Mouse (Mus musculus): ENCODE results near the gene Armh2. TPM values are rescaled to one million over a fixed set of nuclear protein-coding genes. Genes with fewer than 3 reads are reported as not detected.
"Not testable (repeated sequence)": the region's sequence is repeated elsewhere in the genome, so short reads cannot be mapped to it uniquely, and the experiment has no call there.

Gene Armh2
- polyA plus RNA-seq, 1 experiment from 2014 or later: not detected

GRCm38 (mm10) chr13:24757820-24758564 lies 17.0 kb downstream of the Armh2 start:
- ATAC-seq (ENCODE audit: insufficient number of reproducible peaks, insufficient read depth, low FRiP score, low TSS enrichment, low read depth): no peak
- peaks cover 61% of the 10 kb centered on the region for H3K36me3 ChIP-seq
- H3K27ac ChIP-seq: no peak overlapping the region
- peaks cover 13% of the 10 kb centered on the region for H3K4me1 ChIP-seq (replicated peaks)
- H3K9me3 ChIP-seq: no peaks in the 10 kb centered on the region
- H3K27me3 ChIP-seq: no peaks in the 10 kb centered on the region
- no peak overlapping the region for H3K4me2 ChIP-seq
- no peak overlapping the region for H3K9ac ChIP-seq (replicated peaks)
- 90% methylated on average over 12 of the region's 12 CpGs for WGBS
- no peak overlapping the region for H3K4me3 ChIP-seq (replicated peaks)

GRCm38 (mm10) chr13:24759451-24759850 lies 18.4 kb downstream of the Armh2 start:
- H3K9me3 ChIP-seq: no peaks in the 10 kb centered on the region
- no peaks in the 10 kb centered on the region for H3K27me3 ChIP-seq
- 87% methylated on average over 10 of the region's 10 CpGs for WGBS
- H3K9ac ChIP-seq (replicated peaks): no peak overlapping the region
- peaks cover 13% of the 10 kb centered on the region for H3K4me1 ChIP-seq (replicated peaks)
- no peak overlapping the region for H3K4me3 ChIP-seq (replicated peaks)
- peaks cover 51% of the 10 kb centered on the region for H3K36me3 ChIP-seq
- no peak overlapping the region for H3K27ac ChIP-seq
- H3K4me2 ChIP-seq: no peak overlapping the region
- no peak for ATAC-seq (ENCODE audit: insufficient number of reproducible peaks, insufficient read depth, low FRiP score, low TSS enrichment, low read depth)

GRCm38 (mm10) chr13:24760351-24760870 lies 19.4 kb downstream of the Armh2 start:
- Histone ChIP-seq H3K27me3 (no peaks in the 10 kb centered on the region), H3K36me3 (peaks cover 41% of the 10 kb centered on the region), H3K9me3 (no peaks in the 10 kb centered on the region), H3K4me2 (peak overlapping the region; percentile 60), H3K27ac (peak overlapping the region; percentile 94; the same call in 1 of the 2 replicates), H3K4me1 (replicated peaks) (peaks cover 13% of the 10 kb centered on the region), H3K9ac (replicated peaks) (peak overlapping the region; percentile 83), H3K4me3 (replicated peaks) (peak overlapping the region; percentile 83)
- 73% methylated on average over 5 of the region's 5 CpGs for WGBS
- ATAC-seq (ENCODE audit: insufficient number of reproducible peaks, insufficient read depth, low FRiP score, low TSS enrichment, low read depth): no peak

- 5% methylated on average over 10 of the region's 10 CpGs for WGBS
Observed at GRCm38 (mm10) chr13:24761083-24761402, 20.0 kb downstream of the Armh2 start.

GRCm38 (mm10) chr13:24761403-24762227 lies 20.6 kb downstream of the Armh2 start, which contains the start of gene Gmnn:
TSS of gene Gmnn (minus strand) at chr13:24761923.
- peak; percentile 96 for ATAC-seq (ENCODE audit: insufficient number of reproducible peaks, insufficient read depth, low FRiP score, low TSS enrichment, low read depth)
- Histone ChIP-seq H3K27ac (peak within 1 kb of the TSS; percentile 94), H3K9me3 (no peaks in the 10 kb centered on the region), H3K36me3 (peaks cover 29% of the 10 kb centered on the region), H3K9ac (replicated peaks) (peak within 1 kb of the TSS; percentile 83), H3K4me3 (replicated peaks) (peak within 1 kb of the TSS; percentile 83), H3K27me3 (no peaks in the 10 kb centered on the region), H3K4me2 (peak within 1 kb of the TSS; percentile 60), H3K4me1 (replicated peaks) (peaks cover 13% of the 10 kb centered on the region)
- under 1% methylated on average over 79 of the region's 79 CpGs for WGBS

More at GRCm38 (mm10) chr13:24761083-24761402, 20.0 kb downstream of the Armh2 start:
- H3K4me3 ChIP-seq (replicated peaks): peak overlapping the region; percentile 83
- no peaks in the 10 kb centered on the region for H3K27me3 ChIP-seq
- peak overlapping the region; percentile 94 for H3K27ac ChIP-seq
- ATAC-seq (ENCODE audit: insufficient number of reproducible peaks, insufficient read depth, low FRiP score, low TSS enrichment, low read depth): no peak
- H3K9ac ChIP-seq (replicated peaks): peak overlapping the region; percentile 83
- peaks cover 35% of the 10 kb centered on the region for H3K36me3 ChIP-seq
- peak overlapping the region; percentile 60 for H3K4me2 ChIP-seq
- H3K9me3 ChIP-seq: no peaks in the 10 kb centered on the region
- peaks cover 13% of the 10 kb centered on the region for H3K4me1 ChIP-seq (replicated peaks)

- peak overlapping the region; percentile 83; the same call in 1 of the 2 replicates for H3K9ac ChIP-seq (replicated peaks)
Observed at GRCm38 (mm10) chr13:24762254-24762653, 21.2 kb downstream of the Armh2 start.

GRCm38 (mm10) chr13:24767809-24768208 lies 26.8 kb downstream of the Armh2 start:
- not testable (repeated sequence) for H3K27me3 ChIP-seq; H3K27ac ChIP-seq; H3K4me3 ChIP-seq (replicated peaks); H3K4me1 ChIP-seq (replicated peaks); ATAC-seq (ENCODE audit: insufficient number of reproducible peaks, insufficient read depth, low FRiP score, low TSS enrichment, low read depth); H3K9me3 ChIP-seq; H3K9ac ChIP-seq (replicated peaks); H3K4me2 ChIP-seq; H3K36me3 ChIP-seq
- WGBS: 66% methylated on average over 4 of the region's 4 CpGs

More at GRCm38 (mm10) chr13:24762254-24762653, 21.2 kb downstream of the Armh2 start:
- peaks cover 23% of the 10 kb centered on the region for H3K36me3 ChIP-seq
- peak overlapping the region; percentile 94; the same call in 1 of the 2 replicates for H3K27ac ChIP-seq
- H3K27me3 ChIP-seq: no peaks in the 10 kb centered on the region
- WGBS: 40% methylated on average over 4 of the region's 4 CpGs
- H3K4me1 ChIP-seq (replicated peaks): peaks cover 13% of the 10 kb centered on the region
- peak overlapping the region; percentile 83 for H3K4me3 ChIP-seq (replicated peaks)
- no peaks in the 10 kb centered on the region for H3K9me3 ChIP-seq
- ATAC-seq (ENCODE audit: insufficient number of reproducible peaks, insufficient read depth, low FRiP score, low TSS enrichment, low read depth): no peak
- peak overlapping the region; percentile 60 for H3K4me2 ChIP-seq

- H3K9me3 ChIP-seq; H3K4me3 ChIP-seq (replicated peaks); H3K27me3 ChIP-seq; H3K4me1 ChIP-seq (replicated peaks); H3K4me2 ChIP-seq; H3K27ac ChIP-seq; ATAC-seq (ENCODE audit: insufficient number of reproducible peaks, insufficient read depth, low FRiP score, low TSS enrichment, low read depth); H3K9ac ChIP-seq (replicated peaks); H3K36me3 ChIP-seq: not testable (repeated sequence)
- WGBS: 89% methylated on average over 10 of the region's 10 CpGs
Observed at GRCm38 (mm10) chr13:24771482-24771881, 30.4 kb downstream of the Armh2 start.

- 50% methylated on average over 7 of the region's 7 CpGs for WGBS
Observed at GRCm38 (mm10) chr13:24776146-24776844, 35.3 kb downstream of the Armh2 start.

GRCm38 (mm10) chr13:24778026-24778425 lies 37.0 kb downstream of the Armh2 start:
- H3K9ac ChIP-seq (replicated peaks): no peak overlapping the region
- WGBS: 75% methylated on average over 2 of the region's 2 CpGs
- no peak for ATAC-seq (ENCODE audit: insufficient number of reproducible peaks, insufficient read depth, low FRiP score, low TSS enrichment, low read depth)
- H3K4me1 ChIP-seq (replicated peaks): no peaks in the 10 kb centered on the region
- H3K4me3 ChIP-seq (replicated peaks): no peak overlapping the region
- no peaks in the 10 kb centered on the region for H3K9me3 ChIP-seq
- H3K36me3 ChIP-seq: no peaks in the 10 kb centered on the region
- H3K4me2 ChIP-seq: no peak overlapping the region
- H3K27ac ChIP-seq: no peak overlapping the region
- H3K27me3 ChIP-seq: no peaks in the 10 kb centered on the region

More at GRCm38 (mm10) chr13:24776146-24776844, 35.3 kb downstream of the Armh2 start:
- Histone ChIP-seq H3K36me3 (no peaks in the 10 kb centered on the region), H3K4me1 (replicated peaks) (no peaks in the 10 kb centered on the region), H3K27me3 (no peaks in the 10 kb centered on the region), H3K27ac (no peak overlapping the region), H3K4me3 (replicated peaks) (no peak overlapping the region), H3K9me3 (no peaks in the 10 kb centered on the region), H3K4me2 (no peak overlapping the region), H3K9ac (replicated peaks) (no peak overlapping the region)
- no peak for ATAC-seq (ENCODE audit: insufficient number of reproducible peaks, insufficient read depth, low FRiP score, low TSS enrichment, low read depth)
